Mouse (Mus musculus): ENCODE measurements around the gene Ctdnep1. TPM values are rescaled to one million over a fixed set of nuclear protein-coding genes. Genes with fewer than 3 reads are reported as not detected.
A peak's percentile ranks its signal among the peaks of the same experiment; 100 is the strongest.
"Not testable (repeated sequence)": the region's sequence is repeated elsewhere in the genome, so short reads cannot be mapped to it uniquely, and the experiment has no call there.

Gene Ctdnep1
- polyA plus RNA-seq, 1 experiment from 2014 or later = 15.2 TPM

GRCm38 (mm10) chr11:69953267-69953915 is 27.6 kb upstream of the Ctdnep1 start:
- Histone ChIP-seq H3K9ac (no peak overlapping the region; the same call in 1 of the 2 replicates), H3K27ac (no peak overlapping the region), H3K4me2 (no peak overlapping the region), H3K4me3 (no peak overlapping the region), H3K27me3 (replicated peaks) (peaks cover 65% of the 10 kb centered on the region), H3K36me3 (no peaks in the 10 kb centered on the region), H3K9me3 (replicated peaks) (no peaks in the 10 kb centered on the region), H3K4me1 (peaks cover 21% of the 10 kb centered on the region)
- 37% methylated on average over 11 of the region's 11 CpGs for WGBS (ENCODE audit: insufficient replicate concordance)
- ATAC-seq = no peak

- 55% methylated on average over 4 of the region's 4 CpGs for WGBS (ENCODE audit: insufficient replicate concordance)
- peaks cover 72% of the 10 kb centered on the region for H3K27me3 ChIP-seq (replicated peaks)
Observed at GRCm38 (mm10) chr11:69955618-69956017, 25.3 kb upstream of the Ctdnep1 start.

GRCm38 (mm10) chr11:69956218-69956617 is 24.7 kb upstream of the Ctdnep1 start:
- WGBS (ENCODE audit: insufficient replicate concordance) = 77% methylated on average over 1 of the region's 1 CpGs
- no peak for ATAC-seq
- Histone ChIP-seq H3K27me3 (replicated peaks) (peaks cover 72% of the 10 kb centered on the region), H3K9ac (no peak overlapping the region), H3K36me3 (no peaks in the 10 kb centered on the region), H3K4me2 (no peak overlapping the region), H3K4me1 (peaks cover 11% of the 10 kb centered on the region), H3K27ac (no peak overlapping the region), H3K4me3 (no peak overlapping the region), H3K9me3 (replicated peaks) (no peaks in the 10 kb centered on the region)

More at GRCm38 (mm10) chr11:69955618-69956017, 25.3 kb upstream of the Ctdnep1 start:
- not testable (repeated sequence) for H3K27ac ChIP-seq; H3K4me2 ChIP-seq; H3K4me3 ChIP-seq; ATAC-seq; H3K9me3 ChIP-seq (replicated peaks); H3K9ac ChIP-seq; H3K36me3 ChIP-seq
- peaks cover 11% of the 10 kb centered on the region for H3K4me1 ChIP-seq

- no peak for ATAC-seq
- Histone ChIP-seq H3K9ac (no peak overlapping the region), H3K4me2 (no peak overlapping the region), H3K9me3 (replicated peaks) (no peaks in the 10 kb centered on the region), H3K27ac (no peak overlapping the region), H3K27me3 (replicated peaks) (peaks cover 83% of the 10 kb centered on the region), H3K4me3 (no peak overlapping the region), H3K36me3 (no peaks in the 10 kb centered on the region), H3K4me1 (peaks cover 6% of the 10 kb centered on the region)
- WGBS (ENCODE audit: insufficient replicate concordance) = 31% methylated on average over 5 of the region's 5 CpGs
Observed at GRCm38 (mm10) chr11:69960616-69961015, 20.3 kb upstream of the Ctdnep1 start.

GRCm38 (mm10) chr11:69961841-69962240 is 19.1 kb upstream of the Ctdnep1 start:
- Histone ChIP-seq H3K9me3 (replicated peaks) (no peaks in the 10 kb centered on the region), H3K36me3 (no peaks in the 10 kb centered on the region), H3K27me3 (replicated peaks) (peaks cover 89% of the 10 kb centered on the region), H3K4me2 (no peak overlapping the region), H3K27ac (no peak overlapping the region), H3K4me1 (peaks cover 18% of the 10 kb centered on the region), H3K9ac (no peak overlapping the region), H3K4me3 (no peak overlapping the region)
- ATAC-seq = no peak
- WGBS (ENCODE audit: insufficient replicate concordance) = 13% methylated on average over 5 of the region's 5 CpGs

- H3K9me3 ChIP-seq (replicated peaks) = no peaks in the 10 kb centered on the region
- H3K4me1 ChIP-seq = peaks cover 25% of the 10 kb centered on the region
- peak within 1 kb of the TSS; percentile 49 for H3K4me2 ChIP-seq
- 11% methylated on average over 24 of the region's 24 CpGs for WGBS (ENCODE audit: insufficient replicate concordance)
- peaks cover 15% of the 10 kb centered on the region for H3K36me3 ChIP-seq
- ATAC-seq = no peak
- no peak within 1 kb of the TSS for H3K27ac ChIP-seq
- no peak within 1 kb of the TSS for H3K9ac ChIP-seq
- peak within 1 kb of the TSS; percentile 50 for H3K4me3 ChIP-seq
- H3K27me3 ChIP-seq (replicated peaks) = peaks cover 88% of the 10 kb centered on the region
Observed at GRCm38 (mm10) chr11:69964650-69965270, 16.2 kb upstream of the Ctdnep1 start, which contains the start of gene Cldn7. Gene Cldn7, plus strand, starts transcription at chr11:69964779.

- ATAC-seq = no peak
- Histone ChIP-seq H3K27me3 (replicated peaks) (peaks cover 85% of the 10 kb centered on the region), H3K4me2 (peak overlapping the region; percentile 74), H3K27ac (no peak overlapping the region), H3K9me3 (replicated peaks) (no peaks in the 10 kb centered on the region), H3K4me3 (peak overlapping the region; percentile 50), H3K9ac (no peak overlapping the region), H3K36me3 (peaks cover 22% of the 10 kb centered on the region), H3K4me1 (peaks cover 25% of the 10 kb centered on the region)
- WGBS (ENCODE audit: insufficient replicate concordance) = 3% methylated on average over 48 of the region's 49 CpGs
Observed at GRCm38 (mm10) chr11:69965271-69966005, 15.5 kb upstream of the Ctdnep1 start.

GRCm38 (mm10) chr11:69966006-69966859 is 14.7 kb upstream of the Ctdnep1 start:
- peak overlapping the region; percentile 50 for H3K4me3 ChIP-seq
- peaks cover 25% of the 10 kb centered on the region for H3K4me1 ChIP-seq
- H3K9ac ChIP-seq = peak overlapping the region; percentile 39
- ATAC-seq = peak; percentile 47
- peak overlapping the region; percentile 74 for H3K4me2 ChIP-seq
- peaks cover 26% of the 10 kb centered on the region for H3K36me3 ChIP-seq
- H3K27me3 ChIP-seq (replicated peaks) = peaks cover 77% of the 10 kb centered on the region
- no peak overlapping the region for H3K27ac ChIP-seq
- H3K9me3 ChIP-seq (replicated peaks) = no peaks in the 10 kb centered on the region
- WGBS (ENCODE audit: insufficient replicate concordance) = 1% methylated on average over 58 of the region's 59 CpGs

- H3K4me3 ChIP-seq = peak overlapping the region; percentile 50
- peaks cover 34% of the 10 kb centered on the region for H3K36me3 ChIP-seq
- H3K9me3 ChIP-seq (replicated peaks) = no peaks in the 10 kb centered on the region
- no peak for ATAC-seq
- peak overlapping the region; percentile 74 for H3K4me2 ChIP-seq
- peak overlapping the region; percentile 39 for H3K9ac ChIP-seq
- no peak overlapping the region for H3K27ac ChIP-seq
- WGBS (ENCODE audit: insufficient replicate concordance) = 31% methylated on average over 17 of the region's 17 CpGs
- H3K27me3 ChIP-seq (replicated peaks) = peaks cover 69% of the 10 kb centered on the region
- peaks cover 25% of the 10 kb centered on the region for H3K4me1 ChIP-seq
Observed at GRCm38 (mm10) chr11:69966860-69967517, 14.0 kb upstream of the Ctdnep1 start.

GRCm38 (mm10) chr11:69968793-69969192 is 12.2 kb upstream of the Ctdnep1 start:
- Histone ChIP-seq H3K27me3 (replicated peaks) (peaks cover 51% of the 10 kb centered on the region), H3K36me3 (peaks cover 50% of the 10 kb centered on the region), H3K9ac (no peak overlapping the region), H3K9me3 (replicated peaks) (no peaks in the 10 kb centered on the region), H3K4me2 (no peak overlapping the region), H3K4me1 (peaks cover 25% of the 10 kb centered on the region), H3K4me3 (no peak overlapping the region), H3K27ac (no peak overlapping the region)
- 72% methylated on average over 4 of the region's 4 CpGs for WGBS (ENCODE audit: insufficient replicate concordance)
- ATAC-seq = no peak

GRCm38 (mm10) chr11:69970222-69970621 is 10.7 kb upstream of the Ctdnep1 start:
- H3K4me2 ChIP-seq = no peak overlapping the region
- H3K4me1 ChIP-seq = peaks cover 23% of the 10 kb centered on the region
- ATAC-seq = no peak
- WGBS (ENCODE audit: insufficient replicate concordance) = 76% methylated on average over 6 of the region's 6 CpGs
- H3K4me3 ChIP-seq = no peak overlapping the region
- no peak overlapping the region for H3K9ac ChIP-seq
- peaks cover 37% of the 10 kb centered on the region for H3K27me3 ChIP-seq (replicated peaks)
- H3K9me3 ChIP-seq (replicated peaks) = no peaks in the 10 kb centered on the region
- H3K36me3 ChIP-seq = peaks cover 64% of the 10 kb centered on the region
- no peak overlapping the region for H3K27ac ChIP-seq

Data from liver, embryonic 12.5 days (tissue).